Mouse (Mus musculus) left cerebral cortex, adult 8-10 months (tissue): ENCODE results near the gene Fmod. TPM values are rescaled to one million over a fixed set of nuclear protein-coding genes. Genes with fewer than 3 reads are reported as not detected.

Experiments used
- DNase-seq, 2 experiments: peaks; one replicate each; pipeline ENCODE4 v3.0.0; 2022; ENCODE audit warnings: low spot score in 2 of 2
- total RNA-seq, 4 experiments: library from RNA; stranded (reverse); gene quantifications; 2 replicates each; pipeline ENCODE4 v1.2.4; 2022

The Fmod gene
- total RNA-seq, 4 experiments from 2014 or later: 15.9 to 22.2 (median 20.9) TPM

DNA sequence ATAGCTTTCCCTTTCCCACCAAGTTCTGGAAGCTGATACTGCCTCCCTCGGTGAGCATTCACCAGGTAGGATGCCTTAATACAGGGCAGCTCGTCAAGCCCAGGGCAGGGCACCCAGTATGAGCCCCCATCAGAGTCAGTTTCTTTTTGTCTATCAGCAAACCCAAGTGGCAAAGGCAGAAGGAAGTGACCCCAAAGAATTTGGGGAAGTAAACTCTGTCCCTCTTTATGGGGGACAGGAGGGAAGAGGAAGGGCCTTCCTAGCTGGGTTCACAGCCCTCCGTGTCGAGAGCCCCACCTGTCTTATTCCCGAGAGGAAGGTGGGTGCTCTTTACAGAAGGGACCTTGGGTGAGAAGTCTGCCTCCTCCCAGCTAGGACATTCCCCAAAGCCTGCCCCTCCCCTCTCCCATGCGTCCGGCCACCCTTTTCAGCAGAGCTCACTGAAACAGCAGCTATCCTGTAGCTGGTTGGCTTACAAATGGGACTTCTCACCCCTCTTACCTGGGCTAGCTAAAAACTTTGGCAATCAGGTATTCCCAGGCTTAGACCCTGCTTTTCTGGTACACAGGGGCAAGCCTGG is 58.1 kb downstream of the Fmod start:
- no peak for DNase-seq

DNA sequence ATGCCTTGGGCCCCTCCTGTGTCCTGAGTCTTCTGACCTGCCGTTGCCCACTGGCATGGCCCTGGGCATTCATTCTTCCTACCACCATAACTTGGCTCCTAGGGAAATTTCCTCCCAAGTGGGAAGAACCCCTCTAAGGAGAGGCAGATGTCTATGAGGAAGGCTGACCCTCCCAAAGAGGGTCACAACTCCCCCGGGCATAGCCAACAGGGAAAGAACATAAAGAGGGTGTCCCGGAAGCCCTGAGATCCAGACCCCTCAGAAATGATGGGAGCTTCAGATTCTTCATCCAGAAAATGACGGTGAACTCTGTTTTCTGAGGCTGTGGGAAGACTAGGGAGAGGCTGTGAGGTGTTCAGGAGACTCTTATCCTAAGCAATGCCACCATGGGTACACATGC is 58.7 kb downstream of the Fmod start:
- DNase-seq: no peak

DNA sequence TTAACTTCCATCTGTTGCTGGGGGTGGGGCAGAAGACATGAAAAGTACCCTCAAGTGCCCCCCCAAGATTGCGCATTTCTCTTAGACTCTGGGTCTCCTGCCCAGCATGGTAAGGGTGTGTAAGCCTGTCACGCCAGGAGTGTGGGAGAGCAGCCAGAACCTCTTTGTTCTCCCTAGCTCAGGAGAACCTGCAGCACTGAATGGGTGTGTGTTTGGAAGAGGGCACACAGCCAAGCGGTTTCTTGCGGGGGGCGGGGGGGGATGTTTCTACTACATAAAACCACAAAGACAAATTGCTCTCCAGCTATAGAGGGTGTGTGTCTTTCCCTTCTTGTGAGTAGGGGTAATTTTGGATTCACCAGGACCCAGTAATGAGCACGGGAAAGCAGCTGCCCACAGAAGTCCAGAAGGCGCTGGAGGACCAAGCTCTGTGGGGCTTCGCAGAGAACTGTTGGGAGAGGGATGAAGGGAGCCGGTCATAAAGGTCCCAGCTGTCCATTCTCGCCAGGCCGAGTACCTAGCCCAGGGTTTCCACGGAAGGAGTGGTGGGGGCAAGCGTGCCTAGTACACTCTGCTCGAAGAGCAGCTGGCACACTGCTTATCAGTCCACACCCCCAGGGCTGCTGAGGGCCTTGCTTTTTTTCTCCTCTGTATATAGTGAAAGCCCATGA is 59.3 kb downstream of the Fmod start:
- no peak for DNase-seq

DNA sequence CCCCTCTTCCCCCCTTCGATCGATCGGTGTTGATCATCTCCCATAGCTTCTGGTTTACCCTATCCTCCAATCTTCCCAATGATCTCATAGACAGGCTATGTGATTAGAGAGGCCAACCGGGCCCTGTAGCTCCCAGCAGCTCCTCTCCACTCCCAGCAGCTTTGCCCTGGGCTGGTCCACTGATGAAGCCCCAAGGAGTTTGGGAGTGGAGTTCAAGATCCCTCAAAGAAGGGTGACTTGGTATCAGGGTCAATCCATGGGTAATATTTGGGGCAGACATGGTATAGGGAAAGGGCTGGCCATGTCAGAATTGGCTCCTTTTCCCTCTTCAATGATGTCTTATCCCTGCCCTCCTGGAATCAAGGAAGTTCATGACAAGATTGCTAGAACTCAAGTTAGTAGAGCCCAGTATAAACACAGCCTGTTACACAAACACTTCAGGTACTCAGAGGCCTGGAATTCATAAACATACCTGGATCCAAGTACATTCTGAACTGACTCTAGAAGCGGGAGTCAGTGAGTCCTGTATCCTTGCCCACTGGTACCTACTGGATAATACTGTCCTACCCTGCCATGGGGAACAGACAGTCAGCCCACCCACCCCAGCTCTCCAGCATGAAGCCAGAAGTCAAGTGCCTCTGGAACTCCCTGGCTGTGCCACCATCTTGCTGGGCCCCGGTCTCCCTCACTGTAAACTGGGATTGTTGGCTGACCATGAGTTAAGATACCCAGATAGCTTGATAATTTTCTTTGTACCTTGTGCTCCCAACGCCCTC is 60.2 kb downstream of the Fmod start:
- DNase-seq: no peak

Other genes with a start within 250 kb of the Fmod start
- 100 to 1,000 TPM; 184 to 229 (median 204) TPM for gene Atp2b4, start 236.2 kb upstream of the Fmod start, total RNA-seq
- gene Optc, start 129.3 kb upstream of the Fmod start, total RNA-seq: 1 to 10 TPM in 2 of 4 experiments, under 1 TPM in 1, not detected in 1; 0.93 to 1.7 (median 1.4) TPM
- gene Prelp, start 115.8 kb upstream of the Fmod start, total RNA-seq: 10 to 100 TPM in 2 of 4 experiments, 1 to 10 TPM in 2; 9.9 to 13.9 (median 11.0) TPM
- gene Btg2, start 41.9 kb downstream of the Fmod start, total RNA-seq: 10 to 100 TPM; 11.3 to 21.4 (median 12.1) TPM
- under 1 TPM in 1 of 4 experiments, not detected in 3; 0.19 TPM for gene Chit1, start 74.0 kb downstream of the Fmod start, total RNA-seq
- gene Chil1, start 144.9 kb downstream of the Fmod start, total RNA-seq: 10 to 100 TPM; 15.8 to 28.9 (median 21.5) TPM
- gene Mybph, start 156.2 kb downstream of the Fmod start, total RNA-seq: under 1 TPM in 3 of 4 experiments, not detected in 1; 0.18 to 0.28 (median 0.20) TPM
- 100 to 1,000 TPM; 153 to 168 (median 165) TPM for gene Adora1, start 198.2 kb downstream of the Fmod start, total RNA-seq